Mouse (Mus musculus): ENCODE measurements around the gene Mturn. TPM values are rescaled to one million over a fixed set of nuclear protein-coding genes. Genes with fewer than 3 reads are reported as not detected.
A peak's percentile ranks its signal among the peaks of the same experiment; 100 is the strongest.

Gene Mturn
- polyA plus RNA-seq, 1 experiment from 2014 or later, result 18.5 TPM

GRCm38 (mm10) chr6:54731726-54732125 lies 50.3 kb downstream of the Mturn start:
- H3K4me2 ChIP-seq (ENCODE audit: low read depth, low read length, severe bottlenecking), result no peak overlapping the region
- no peak for DNase-seq (ENCODE audit: low spot score)
- no peak overlapping the region for H3K9ac ChIP-seq (ENCODE audit: low read length)
- no peak overlapping the region for H3K27ac ChIP-seq (ENCODE audit: low read depth, low read length)
- no peak for ATAC-seq (replicated peaks; ENCODE audit: low FRiP score)
- WGBS, result 85% methylated on average over 3 of the region's 3 CpGs
- no peaks in the 10 kb centered on the region for H3K9me3 ChIP-seq (ENCODE audit: control insufficient read depth, low read length)
- H3K4me1 ChIP-seq (replicated peaks; ENCODE audit: control insufficient read depth, insufficient read depth, low read length), result no peaks in the 10 kb centered on the region
- H3K36me3 ChIP-seq (ENCODE audit: control insufficient read depth, insufficient read depth, low read length), result no peaks in the 10 kb centered on the region
- no peak overlapping the region for H3K4me3 ChIP-seq (ENCODE audit: low read depth, low read length)
- H3K27me3 ChIP-seq (ENCODE audit: control insufficient read depth, insufficient read depth, low read length), result no peaks in the 10 kb centered on the region

- no peak overlapping the region for H3K27ac ChIP-seq (ENCODE audit: low read depth, low read length)
- 75% methylated on average over 7 of the region's 7 CpGs for WGBS
- ATAC-seq (replicated peaks; ENCODE audit: low FRiP score), result no peak
- H3K9ac ChIP-seq (ENCODE audit: low read length), result no peak overlapping the region
- H3K4me1 ChIP-seq (replicated peaks; ENCODE audit: control insufficient read depth, insufficient read depth, low read length), result no peaks in the 10 kb centered on the region
- no peaks in the 10 kb centered on the region for H3K27me3 ChIP-seq (ENCODE audit: control insufficient read depth, insufficient read depth, low read length)
- no peak overlapping the region for H3K4me3 ChIP-seq (ENCODE audit: low read depth, low read length)
- peak; percentile 0 for DNase-seq (ENCODE audit: low spot score)
- H3K4me2 ChIP-seq (ENCODE audit: low read depth, low read length, severe bottlenecking), result no peak overlapping the region
- no peaks in the 10 kb centered on the region for H3K36me3 ChIP-seq (ENCODE audit: control insufficient read depth, insufficient read depth, low read length)
- H3K9me3 ChIP-seq (ENCODE audit: control insufficient read depth, low read length), result no peaks in the 10 kb centered on the region
Measured at GRCm38 (mm10) chr6:54732721-54733120, 51.3 kb downstream of the Mturn start.

GRCm38 (mm10) chr6:54736126-54736525 lies 54.7 kb downstream of the Mturn start:
- no peak overlapping the region for H3K27ac ChIP-seq (ENCODE audit: low read depth, low read length)
- 77% methylated on average over 9 of the region's 9 CpGs for WGBS
- no peaks in the 10 kb centered on the region for H3K36me3 ChIP-seq (ENCODE audit: control insufficient read depth, insufficient read depth, low read length)
- no peak overlapping the region for H3K4me2 ChIP-seq (ENCODE audit: low read depth, low read length, severe bottlenecking)
- no peak overlapping the region for H3K4me3 ChIP-seq (ENCODE audit: low read depth, low read length)
- H3K27me3 ChIP-seq (ENCODE audit: control insufficient read depth, insufficient read depth, low read length), result no peaks in the 10 kb centered on the region
- ATAC-seq (replicated peaks; ENCODE audit: low FRiP score) (no peak), DNase-seq (ENCODE audit: low spot score) (no peak)
- no peak overlapping the region for H3K9ac ChIP-seq (ENCODE audit: low read length)
- H3K9me3 ChIP-seq (ENCODE audit: control insufficient read depth, low read length), result no peaks in the 10 kb centered on the region
- no peaks in the 10 kb centered on the region for H3K4me1 ChIP-seq (replicated peaks; ENCODE audit: control insufficient read depth, insufficient read depth, low read length)

- no peaks in the 10 kb centered on the region for H3K27me3 ChIP-seq (ENCODE audit: control insufficient read depth, insufficient read depth, low read length)
- no peak for DNase-seq (ENCODE audit: low spot score)
- H3K9me3 ChIP-seq (ENCODE audit: control insufficient read depth, low read length), result no peaks in the 10 kb centered on the region
- H3K4me2 ChIP-seq (ENCODE audit: low read depth, low read length, severe bottlenecking), result no peak overlapping the region
- H3K4me3 ChIP-seq (ENCODE audit: low read depth, low read length), result no peak overlapping the region
- ATAC-seq (replicated peaks; ENCODE audit: low FRiP score), result no peak
- H3K4me1 ChIP-seq (replicated peaks; ENCODE audit: control insufficient read depth, insufficient read depth, low read length), result no peaks in the 10 kb centered on the region
- 88% methylated on average over 3 of the region's 3 CpGs for WGBS
- H3K27ac ChIP-seq (ENCODE audit: low read depth, low read length), result no peak overlapping the region
- no peak overlapping the region for H3K9ac ChIP-seq (ENCODE audit: low read length)
- H3K36me3 ChIP-seq (ENCODE audit: control insufficient read depth, insufficient read depth, low read length), result no peaks in the 10 kb centered on the region
Measured at GRCm38 (mm10) chr6:54737255-54737654, 55.8 kb downstream of the Mturn start.

GRCm38 (mm10) chr6:54737684-54738083 lies 56.3 kb downstream of the Mturn start:
- 88% methylated on average over 3 of the region's 3 CpGs for WGBS
- H3K36me3 ChIP-seq (ENCODE audit: control insufficient read depth, insufficient read depth, low read length), result no peaks in the 10 kb centered on the region

GRCm38 (mm10) chr6:54749056-54749455 lies 67.6 kb downstream of the Mturn start:
- Histone ChIP-seq H3K4me3 (ENCODE audit: low read depth, low read length) (no peak overlapping the region), H3K27me3 (ENCODE audit: control insufficient read depth, insufficient read depth, low read length) (no peaks in the 10 kb centered on the region), H3K27ac (ENCODE audit: low read depth, low read length) (no peak overlapping the region), H3K9ac (ENCODE audit: low read length) (no peak overlapping the region), H3K4me2 (ENCODE audit: low read depth, low read length, severe bottlenecking) (no peak overlapping the region), H3K36me3 (ENCODE audit: control insufficient read depth, insufficient read depth, low read length) (no peaks in the 10 kb centered on the region), H3K4me1 (replicated peaks; ENCODE audit: control insufficient read depth, insufficient read depth, low read length) (no peaks in the 10 kb centered on the region), H3K9me3 (ENCODE audit: control insufficient read depth, low read length) (no peaks in the 10 kb centered on the region)
- ATAC-seq (replicated peaks; ENCODE audit: low FRiP score) (no peak), DNase-seq (ENCODE audit: low spot score) (no peak)
- 95% methylated on average over 7 of the region's 7 CpGs for WGBS

More at GRCm38 (mm10) chr6:54737684-54738083, 56.3 kb downstream of the Mturn start:
- Histone ChIP-seq H3K9me3 (ENCODE audit: control insufficient read depth, low read length) (no peaks in the 10 kb centered on the region), H3K4me1 (replicated peaks; ENCODE audit: control insufficient read depth, insufficient read depth, low read length) (no peaks in the 10 kb centered on the region), H3K27ac (ENCODE audit: low read depth, low read length) (no peak overlapping the region), H3K27me3 (ENCODE audit: control insufficient read depth, insufficient read depth, low read length) (no peaks in the 10 kb centered on the region), H3K9ac (ENCODE audit: low read length) (no peak overlapping the region), H3K4me2 (ENCODE audit: low read depth, low read length, severe bottlenecking) (no peak overlapping the region), H3K4me3 (ENCODE audit: low read depth, low read length) (no peak overlapping the region)
- no peak for ATAC-seq (replicated peaks; ENCODE audit: low FRiP score)
- no peak for DNase-seq (ENCODE audit: low spot score)

GRCm38 (mm10) chr6:54751621-54752020 lies 70.2 kb downstream of the Mturn start:
- ATAC-seq (replicated peaks; ENCODE audit: low FRiP score), result no peak
- WGBS, result 85% methylated on average over 4 of the region's 4 CpGs
- H3K9ac ChIP-seq (ENCODE audit: low read length), result no peak overlapping the region
- H3K27ac ChIP-seq (ENCODE audit: low read depth, low read length), result no peak overlapping the region
- no peaks in the 10 kb centered on the region for H3K36me3 ChIP-seq (ENCODE audit: control insufficient read depth, insufficient read depth, low read length)
- H3K4me1 ChIP-seq (replicated peaks; ENCODE audit: control insufficient read depth, insufficient read depth, low read length), result no peaks in the 10 kb centered on the region
- H3K9me3 ChIP-seq (ENCODE audit: control insufficient read depth, low read length), result no peaks in the 10 kb centered on the region
- no peak overlapping the region for H3K4me3 ChIP-seq (ENCODE audit: low read depth, low read length)
- no peaks in the 10 kb centered on the region for H3K27me3 ChIP-seq (ENCODE audit: control insufficient read depth, insufficient read depth, low read length)
- no peak overlapping the region for H3K4me2 ChIP-seq (ENCODE audit: low read depth, low read length, severe bottlenecking)
- DNase-seq (ENCODE audit: low spot score), result no peak

- no peak overlapping the region for H3K9ac ChIP-seq (ENCODE audit: low read length)
- no peaks in the 10 kb centered on the region for H3K36me3 ChIP-seq (ENCODE audit: control insufficient read depth, insufficient read depth, low read length)
- no peak overlapping the region for H3K27ac ChIP-seq (ENCODE audit: low read depth, low read length)
- H3K4me1 ChIP-seq (replicated peaks; ENCODE audit: control insufficient read depth, insufficient read depth, low read length), result no peaks in the 10 kb centered on the region
- H3K27me3 ChIP-seq (ENCODE audit: control insufficient read depth, insufficient read depth, low read length), result no peaks in the 10 kb centered on the region
- H3K4me3 ChIP-seq (ENCODE audit: low read depth, low read length), result no peak overlapping the region
- no peak for ATAC-seq (replicated peaks; ENCODE audit: low FRiP score)
- 78% methylated on average over 3 of the region's 3 CpGs for WGBS
- no peaks in the 10 kb centered on the region for H3K9me3 ChIP-seq (ENCODE audit: control insufficient read depth, low read length)
- DNase-seq (ENCODE audit: low spot score), result no peak
- H3K4me2 ChIP-seq (ENCODE audit: low read depth, low read length, severe bottlenecking), result no peak overlapping the region
Measured at GRCm38 (mm10) chr6:54752076-54752475, 70.7 kb downstream of the Mturn start.

All from forebrain, embryonic 11.5 days (tissue).